Mouse (Mus musculus): Measurements from ENCODE around the gene Myh8. TPM values are rescaled to one million over a fixed set of nuclear protein-coding genes. Genes with fewer than 3 reads are reported as not detected.

The Myh8 gene
- total RNA-seq, 2 experiments from 2014 or later, result not detected

- ATAC-seq (replicated peaks; ENCODE audit: low FRiP score, poor library complexity, severe bottlenecking), result no peak
Measured at GRCm38 (mm10) chr11:67353011-67353410, 76.1 kb downstream of the Myh8 start.

GRCm38 (mm10) chr11:67358031-67358430 is 81.1 kb downstream of the Myh8 start:
- ATAC-seq (replicated peaks; ENCODE audit: low FRiP score, poor library complexity, severe bottlenecking), result no peak

Other genes with a start within 250 kb of the Myh8 start
- 5.0 and 34.8 TPM in 2 replicates for gene Adprm, start 224.5 kb upstream of the Myh8 start, total RNA-seq (2015; ENCODE audit: low replicate concordance)
- 3.2 and 8.5 TPM in 2 replicates for gene Adprm, start 224.5 kb upstream of the Myh8 start, total RNA-seq (2017; ENCODE audit: low replicate concordance)
- 2.5 TPM in 1 of 2 replicates, not detected in the other for gene Sco1, start 224.5 kb upstream of the Myh8 start, total RNA-seq (2015; ENCODE audit: low replicate concordance)
- 2.2 and 2.9 TPM in 2 replicates for gene Sco1, start 224.5 kb upstream of the Myh8 start, total RNA-seq (2017; ENCODE audit: low replicate concordance)
- not detected in 2 replicates for gene Myh3, start 198.8 kb upstream of the Myh8 start, total RNA-seq (2015; ENCODE audit: low replicate concordance)
- not detected in 2 replicates for gene Myh3, start 198.8 kb upstream of the Myh8 start, total RNA-seq (2017; ENCODE audit: low replicate concordance)
- not detected in 2 replicates for gene Myh2, start 106.1 kb upstream of the Myh8 start, total RNA-seq (2015; ENCODE audit: low replicate concordance)
- not detected in 2 replicates for gene Myh2, start 106.1 kb upstream of the Myh8 start, total RNA-seq (2017; ENCODE audit: low replicate concordance)
- gene Myh1, start 77.1 kb upstream of the Myh8 start, total RNA-seq (2015; ENCODE audit: low replicate concordance), result not detected in 2 replicates
- not detected in 2 replicates for gene Myh1, start 77.1 kb upstream of the Myh8 start, total RNA-seq (2017; ENCODE audit: low replicate concordance)
- gene Myh4, start 39.1 kb upstream of the Myh8 start, total RNA-seq (2015; ENCODE audit: low replicate concordance), result not detected in 2 replicates
- gene Myh4, start 39.1 kb upstream of the Myh8 start, total RNA-seq (2017; ENCODE audit: low replicate concordance), result not detected in 2 replicates
- gene Myh13, start 44.5 kb downstream of the Myh8 start, total RNA-seq (2015; ENCODE audit: low replicate concordance), result not detected in 2 replicates
- gene Myh13, start 44.5 kb downstream of the Myh8 start, total RNA-seq (2017; ENCODE audit: low replicate concordance), result not detected in 2 replicates
- gene Gas7, start 178.3 kb downstream of the Myh8 start, total RNA-seq (2015; ENCODE audit: low replicate concordance), result 10.5 and 14.3 TPM in 2 replicates
- 6.0 and 6.4 TPM in 2 replicates for gene Gas7, start 178.3 kb downstream of the Myh8 start, total RNA-seq (2017; ENCODE audit: low replicate concordance)

All from erythroid progenitor cell, adult 5-6 weeks (primary cell).